Mouse (Mus musculus) urinary bladder, postnatal 10 days (tissue): ENCODE results near the gene Pgf.

ENCODE experiments used
- DNase-seq: peaks from one replicate; pipeline ENCODE4 v3.0.0; 2022; ENCODE audit warnings: low spot score

Pgf gene

DNA sequence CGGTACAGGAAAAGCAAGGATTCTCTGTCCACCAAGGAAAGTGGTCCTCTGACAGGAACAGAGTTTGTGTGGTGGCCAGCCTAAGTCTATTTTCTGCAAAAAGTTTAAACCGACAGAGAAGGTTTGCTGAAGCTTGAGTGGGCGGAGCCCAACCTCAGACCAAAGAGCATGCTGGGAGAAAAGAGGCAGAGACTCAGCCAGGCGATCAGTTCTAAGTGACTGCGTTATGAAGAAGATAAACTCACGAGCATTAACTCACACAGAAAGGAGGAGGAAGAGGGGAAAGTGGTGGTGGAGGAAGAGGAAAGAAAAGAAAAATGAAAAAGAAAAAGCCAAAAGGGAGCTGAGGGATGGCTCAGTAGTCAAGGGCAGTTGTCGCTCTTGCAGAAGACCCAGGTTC, 12.7 kb upstream of the Pgf start:
- DNase-seq, result no peak

DNA sequence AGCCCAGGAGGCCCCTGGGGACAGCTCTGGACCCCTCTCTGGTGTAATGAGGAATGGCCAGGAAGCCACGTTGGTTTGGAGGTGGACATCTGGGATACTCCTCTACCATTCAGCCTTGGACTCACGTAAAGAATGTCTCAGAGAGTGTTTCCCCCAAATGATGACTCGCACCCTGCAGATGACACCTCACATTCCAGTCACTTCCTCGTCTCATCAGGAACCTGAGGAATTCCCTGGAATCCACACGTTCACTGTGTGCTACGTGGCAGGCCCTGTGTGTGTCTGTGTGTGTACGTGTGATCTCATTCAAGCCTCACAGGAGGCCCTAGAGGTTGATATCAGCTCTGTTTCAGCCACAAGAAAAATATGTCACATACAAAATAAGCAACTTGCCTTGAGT, 8.8 kb upstream of the Pgf start:
- no peak for DNase-seq

DNA sequence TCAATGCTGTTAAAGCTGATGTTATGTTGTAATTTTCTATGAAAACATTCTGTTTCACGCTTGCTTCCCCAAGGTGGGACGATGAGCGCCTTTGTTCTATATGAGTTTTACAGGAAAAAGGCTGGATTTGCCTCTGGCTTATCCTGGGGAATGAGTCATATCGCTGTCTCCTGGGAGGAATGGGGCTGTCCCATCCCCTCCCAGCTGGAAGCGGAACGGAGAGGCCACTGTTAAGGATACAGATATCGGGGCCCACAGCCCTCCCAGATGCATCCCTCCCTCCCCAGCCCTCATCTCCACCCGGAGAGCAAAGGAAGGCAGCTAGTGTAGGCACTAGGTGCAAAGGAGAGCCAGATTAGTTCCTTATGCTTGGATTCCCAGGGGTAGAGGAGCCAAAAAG, 8.2 kb upstream of the Pgf start:
- DNase-seq, result no peak

DNA sequence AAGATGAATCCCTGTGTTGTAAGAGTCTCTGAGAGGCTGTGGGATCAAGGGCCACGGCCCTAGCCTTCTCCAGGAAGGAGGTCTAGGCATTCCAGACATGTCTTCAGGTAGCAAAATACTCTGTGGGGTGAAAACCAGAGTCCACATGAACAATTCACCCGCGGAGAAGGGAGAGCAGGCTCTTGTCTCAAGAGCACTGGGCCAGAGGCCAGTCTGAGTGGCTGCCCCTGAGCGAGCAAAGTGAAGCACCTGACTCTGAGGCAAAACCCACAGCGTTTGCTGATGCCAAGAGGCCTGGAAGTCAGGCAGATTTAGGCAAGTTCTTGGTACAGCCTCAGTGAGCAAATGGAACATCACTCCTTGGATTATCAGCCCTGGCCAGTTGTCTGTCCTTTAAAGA, 6.5 kb upstream of the Pgf start:
- no peak for DNase-seq

DNA sequence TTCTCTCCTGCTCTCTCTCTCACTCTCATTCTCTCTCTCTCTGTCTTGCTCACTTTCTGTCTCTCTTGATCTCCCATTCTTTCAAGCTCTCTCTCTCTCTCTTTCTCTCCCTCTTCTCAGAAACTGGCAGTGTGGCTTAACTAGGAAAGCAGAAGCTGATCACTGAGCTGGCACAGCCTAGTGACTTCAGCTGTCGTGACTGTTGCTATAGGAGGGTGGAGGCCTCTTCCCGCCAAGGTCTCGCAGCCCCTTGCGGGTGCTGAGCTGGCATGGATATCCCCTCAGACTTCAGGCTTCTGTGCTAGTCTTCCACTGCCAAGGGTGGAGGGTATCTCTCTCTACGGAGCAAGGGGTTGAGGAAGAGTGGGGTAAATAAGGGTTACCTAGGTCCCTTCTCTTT, 5.3 kb upstream of the Pgf start:
- no peak for DNase-seq

DNA sequence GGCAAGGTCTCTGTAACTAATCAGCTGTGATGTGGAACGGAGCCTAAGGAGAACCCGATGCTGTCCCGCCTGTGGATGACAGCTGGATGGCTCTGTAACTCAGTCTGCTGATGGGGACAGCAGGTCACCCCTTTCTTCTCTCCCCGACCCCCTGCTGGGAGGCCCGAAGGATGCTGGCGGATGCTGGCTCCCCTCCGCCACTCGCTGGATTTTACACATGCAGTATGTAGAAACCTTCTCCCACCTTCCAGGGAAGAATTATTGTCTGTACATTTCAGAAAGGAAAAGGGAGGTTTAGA, 4.7 kb upstream of the Pgf start:
- no peak for DNase-seq

DNA sequence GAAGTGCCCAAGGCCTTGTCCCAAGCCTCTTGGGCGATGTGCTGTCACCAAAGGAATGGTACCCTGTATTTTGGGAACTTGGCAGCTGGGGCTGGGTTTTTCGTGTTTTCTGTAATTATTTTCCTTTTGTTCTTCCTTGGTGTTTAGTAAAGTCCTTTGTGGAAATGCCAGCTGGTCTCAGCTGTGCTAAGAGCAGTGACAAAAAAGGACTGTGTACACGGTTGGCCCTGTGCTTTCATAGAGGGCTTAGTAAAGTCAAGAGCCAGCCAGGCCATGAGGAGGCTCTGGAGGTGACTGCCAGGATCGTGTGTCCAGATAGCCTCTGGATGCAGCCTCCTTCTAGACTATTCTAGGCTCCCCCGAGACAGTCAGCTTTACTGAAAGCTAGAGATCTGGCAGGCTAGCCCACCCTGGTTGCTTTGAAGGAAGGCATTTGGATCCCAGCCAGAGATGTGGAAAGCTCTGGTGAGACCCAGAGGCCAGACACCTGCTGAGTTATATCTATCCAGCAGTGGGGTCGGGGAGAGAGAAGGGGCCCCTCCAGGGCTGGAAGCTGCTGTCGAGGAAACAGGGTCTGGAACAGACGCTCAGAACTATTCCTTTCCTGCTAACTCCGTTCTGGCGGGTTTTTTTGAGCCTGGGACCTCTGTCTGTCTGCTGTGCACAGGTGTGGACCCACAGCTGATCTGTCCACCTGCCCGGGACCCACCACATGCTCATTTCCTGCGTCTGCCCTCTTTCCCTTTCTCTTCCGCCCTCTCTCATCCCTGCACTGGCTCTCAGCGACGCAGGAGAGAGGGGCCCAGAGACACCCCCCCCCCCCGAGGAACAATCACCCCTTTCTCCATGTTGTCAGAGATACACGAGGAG, 4.1 kb upstream of the Pgf start:
- no peak for DNase-seq

DNA sequence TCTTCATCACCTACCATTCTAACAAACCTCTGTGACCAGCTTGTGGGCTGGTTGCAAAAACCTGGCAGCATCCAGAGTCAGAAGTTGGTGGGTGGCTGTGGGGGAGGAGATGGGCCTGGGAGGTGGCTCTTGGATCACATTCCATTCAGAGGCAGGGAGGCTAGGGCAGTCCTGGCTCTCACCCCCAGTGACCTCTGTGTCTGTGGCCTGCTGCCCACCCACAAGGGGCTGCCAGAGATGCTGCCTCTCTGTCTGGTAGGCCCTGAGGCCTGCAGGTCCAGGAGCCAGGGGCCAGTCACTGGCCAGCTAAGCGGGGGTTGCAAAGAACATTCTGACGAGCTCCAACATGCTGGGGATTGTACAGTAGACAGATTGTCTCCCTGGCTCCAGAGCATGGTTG, 704 bp upstream of the Pgf start:
- no peak for DNase-seq

DNA sequence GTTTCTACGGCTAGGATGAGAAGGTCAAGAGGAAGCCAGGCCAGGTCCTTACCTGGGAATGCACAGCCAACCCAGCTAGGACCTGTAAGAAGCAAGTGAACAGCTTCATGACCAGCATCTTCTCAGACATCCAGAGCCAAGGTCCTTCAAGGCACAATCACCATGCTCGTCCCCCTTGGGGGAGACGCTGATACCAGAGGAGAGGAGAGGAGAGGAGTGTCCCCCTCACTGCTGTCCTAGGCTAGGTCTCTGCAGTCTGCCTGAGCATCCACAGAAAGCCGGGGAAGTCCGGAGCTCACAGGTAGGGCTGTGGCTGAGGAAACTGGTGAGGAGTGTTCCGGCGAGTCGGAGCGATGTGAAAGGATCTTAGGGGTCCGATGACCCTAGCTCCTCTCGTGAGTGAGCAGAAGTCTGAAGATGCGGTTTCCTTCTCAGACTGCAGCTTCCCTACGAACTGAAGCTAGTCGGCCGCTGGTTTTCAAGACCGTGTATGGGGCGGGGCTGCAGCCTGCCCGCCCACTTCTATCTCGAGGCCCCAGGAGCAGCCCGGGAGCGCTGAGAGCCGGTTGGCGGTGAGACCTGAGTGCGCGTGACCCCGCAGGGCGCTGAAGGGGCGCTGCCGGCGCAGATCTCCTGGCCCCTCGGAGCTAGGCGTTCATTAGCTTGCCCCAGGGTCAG, 605 bp downstream of the Pgf start:
- DNase-seq, result no peak

DNA sequence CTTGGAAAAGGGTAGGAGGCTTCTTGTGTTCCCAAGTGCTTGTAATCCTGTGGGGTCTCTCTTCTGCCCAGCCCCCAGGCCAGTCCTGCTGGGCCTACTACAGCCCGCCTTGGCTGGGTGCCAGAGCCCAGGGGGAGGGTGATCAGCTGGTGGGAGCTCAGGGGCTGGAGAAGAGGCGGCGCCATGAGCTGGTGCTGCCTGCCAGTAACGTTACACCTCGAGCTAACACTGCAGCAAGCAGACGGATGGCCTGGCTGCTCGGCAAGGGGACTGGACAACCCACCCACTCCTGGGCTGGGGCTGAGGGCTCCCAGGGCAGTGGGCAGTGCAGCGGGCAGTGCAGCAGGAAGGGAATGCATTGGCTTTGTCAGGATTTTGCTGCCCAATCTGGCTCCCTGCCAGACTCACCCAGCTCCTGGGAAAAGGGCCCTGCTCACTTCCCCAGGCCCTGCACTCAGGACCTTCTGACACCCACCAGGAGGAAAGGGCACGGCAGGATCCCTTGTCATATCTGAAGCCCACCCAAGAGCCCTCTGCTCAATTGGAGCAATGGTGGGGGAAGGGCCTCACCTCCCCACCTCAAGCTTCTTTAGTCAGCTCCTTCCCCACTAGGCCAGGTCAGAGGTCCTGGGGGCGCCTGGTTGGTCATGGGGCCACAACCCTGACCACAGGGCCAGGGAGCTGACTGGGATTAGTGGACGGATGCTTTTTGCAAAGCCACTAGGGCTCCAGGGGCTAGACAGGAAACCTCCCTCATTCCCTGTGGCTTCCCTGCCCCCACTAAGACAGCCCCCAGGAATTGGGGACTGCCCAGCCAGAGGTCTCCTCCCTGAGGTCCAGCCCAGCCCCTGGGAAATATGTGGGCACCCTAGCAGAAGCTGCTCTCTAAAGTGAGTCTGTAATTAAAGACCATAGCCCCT, 1.4 kb downstream of the Pgf start:
- no peak for DNase-seq

DNA sequence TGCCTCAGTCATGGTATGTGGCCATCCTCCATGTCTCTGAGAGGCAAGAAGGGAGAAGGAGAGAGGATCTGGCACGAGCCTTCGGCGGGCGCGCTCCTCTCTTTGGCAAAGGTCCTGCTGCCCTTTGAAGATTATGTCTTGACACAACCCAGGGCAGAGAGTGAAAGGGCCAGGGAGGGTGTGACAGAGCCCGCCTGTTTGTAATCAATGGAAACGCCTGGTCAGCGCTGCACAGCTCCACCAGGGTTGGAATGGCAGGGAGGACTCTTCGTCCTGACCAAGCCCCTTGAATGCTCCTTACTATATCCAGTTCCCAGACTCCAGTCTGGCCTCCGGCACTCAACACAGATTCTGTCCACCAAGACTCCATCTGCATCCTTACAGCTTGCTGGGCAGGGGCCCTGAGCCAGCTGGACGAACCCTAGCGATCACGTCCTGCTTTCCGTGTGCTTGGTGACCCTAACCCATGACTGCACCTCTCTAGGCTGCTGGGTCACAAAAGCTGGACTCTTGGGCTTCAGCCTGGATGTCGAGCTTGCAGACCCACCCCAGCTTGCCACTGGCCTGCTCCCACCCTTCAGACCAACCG, 2.4 kb downstream of the Pgf start:
- DNase-seq, result no peak

DNA sequence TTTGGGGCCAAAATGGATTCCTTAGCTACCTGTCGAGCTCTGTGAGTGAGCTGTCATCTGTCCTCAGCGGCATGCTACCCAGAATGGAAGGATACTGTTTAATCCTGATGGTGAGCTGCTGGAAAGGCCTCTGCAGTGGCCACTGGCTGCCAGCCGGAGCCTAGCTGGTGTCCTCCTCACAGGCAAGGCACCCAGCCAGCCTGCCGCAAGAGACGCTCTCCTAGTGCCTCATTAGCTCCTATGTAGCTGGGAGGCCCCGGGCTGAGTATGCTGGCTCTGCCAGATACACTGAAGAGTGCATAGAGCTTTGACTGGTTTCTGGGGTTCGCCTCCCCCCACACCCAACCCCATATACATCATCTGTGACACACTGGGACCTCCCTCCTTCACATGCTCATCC, 3.6 kb downstream of the Pgf start:
- no peak for DNase-seq

DNA sequence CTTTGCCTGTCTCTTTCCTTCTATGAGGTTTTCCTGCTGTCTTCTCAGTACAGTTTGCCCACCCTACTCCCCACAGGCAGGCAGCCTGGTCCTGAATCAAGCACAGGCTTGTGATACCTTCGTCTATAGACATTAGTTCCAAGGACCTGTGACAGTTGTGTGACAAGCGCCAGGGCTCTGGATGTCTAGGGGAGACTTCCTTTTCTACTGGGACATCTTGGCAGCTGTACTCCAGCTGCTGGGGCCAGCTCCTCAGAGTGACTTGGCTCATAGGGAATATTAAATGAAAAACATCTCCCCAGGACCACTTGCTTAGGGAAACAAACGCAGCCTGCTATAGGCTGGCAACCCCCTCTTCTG, 6.7 kb downstream of the Pgf start:
- no peak for DNase-seq

DNA sequence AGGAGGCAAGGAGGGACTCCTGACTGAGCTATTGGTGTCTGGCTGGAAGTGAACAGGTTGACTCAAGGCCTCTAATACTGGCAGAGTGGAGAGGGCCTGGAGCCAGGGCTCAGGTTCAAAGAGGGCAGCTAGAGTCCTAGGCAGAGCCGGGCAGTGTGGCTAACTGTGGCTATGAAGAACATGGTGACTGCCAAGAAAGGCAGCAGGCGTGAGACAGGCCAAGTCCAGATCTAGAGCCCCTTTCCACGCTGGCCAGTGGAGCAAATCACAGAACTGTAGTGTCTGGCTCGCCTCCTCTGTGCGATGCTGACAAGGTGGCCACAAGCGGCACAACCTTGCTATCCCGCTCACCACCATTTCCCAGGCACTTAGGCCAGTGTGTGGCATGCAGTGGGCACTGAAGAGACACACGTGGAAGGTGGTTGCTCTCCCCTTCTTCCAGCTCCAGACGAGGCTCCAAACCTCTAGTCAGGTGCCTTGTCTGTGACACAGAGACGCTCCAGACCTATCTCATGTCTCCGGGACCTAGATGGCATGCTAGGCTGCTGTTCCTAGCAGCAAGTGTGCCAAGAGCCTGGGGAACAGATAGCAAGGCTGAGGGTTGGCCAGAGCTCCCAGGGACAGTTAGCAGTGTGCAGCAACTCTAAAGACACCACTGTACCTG, 7.2 kb downstream of the Pgf start:
- DNase-seq, result no peak

DNA sequence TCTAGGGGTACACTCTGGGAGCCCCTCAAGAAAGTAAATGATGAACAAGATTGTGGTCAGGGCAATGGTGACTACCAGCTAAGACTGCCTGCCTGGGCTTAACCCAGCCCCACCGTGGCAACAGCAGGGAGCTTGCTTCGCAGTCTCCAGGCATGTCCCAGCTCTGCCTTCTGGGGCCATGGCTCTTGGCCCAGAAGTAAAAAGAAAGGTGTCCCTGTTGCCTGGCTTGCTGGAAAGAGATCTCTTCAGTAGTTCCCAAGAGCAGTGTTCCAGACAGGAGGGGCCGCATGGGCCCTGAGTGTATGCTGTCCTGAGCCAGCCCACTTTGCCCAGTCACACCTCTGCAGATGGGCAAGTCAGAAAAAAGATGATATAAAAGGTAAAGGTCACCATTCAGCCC, 7.7 kb downstream of the Pgf start:
- no peak for DNase-seq

DNA sequence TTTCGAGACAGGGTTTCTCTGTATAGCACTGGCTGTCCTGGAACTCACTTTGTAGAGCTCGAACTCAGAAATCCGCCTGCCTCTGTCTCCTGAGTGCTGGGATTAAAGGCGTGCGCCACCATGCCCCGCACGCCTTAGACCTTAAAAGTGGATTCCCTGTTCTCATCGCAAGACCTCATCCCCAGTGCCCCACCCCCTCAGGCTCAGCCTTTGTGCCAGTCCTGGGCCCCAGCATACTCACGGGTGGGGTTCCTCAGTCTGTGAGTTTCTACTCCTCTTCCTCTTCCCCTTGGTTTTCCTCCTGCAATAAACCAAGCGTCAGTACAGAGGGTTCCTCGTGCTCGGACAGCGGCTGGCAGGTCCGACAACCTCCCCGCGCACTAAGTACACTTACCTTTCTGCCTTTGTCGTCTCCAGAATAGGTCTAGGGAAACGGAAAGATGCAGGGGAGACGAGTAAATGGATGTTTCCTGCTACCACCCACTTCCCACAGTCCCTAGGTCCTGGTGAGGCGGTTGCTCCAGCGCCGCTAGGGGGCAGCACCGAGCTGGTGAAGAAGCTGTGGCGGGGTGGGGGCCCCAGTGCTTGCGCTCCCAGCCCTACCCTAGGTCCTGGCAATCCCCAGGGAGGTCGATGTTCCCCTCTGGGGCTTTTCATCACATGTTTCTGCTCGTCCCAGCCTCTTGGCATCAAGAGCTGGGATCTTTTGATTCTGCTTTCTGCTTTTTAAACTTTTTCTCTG, 8.3 kb downstream of the Pgf start:
- DNase-seq, result peak; percentile 62

DNA sequence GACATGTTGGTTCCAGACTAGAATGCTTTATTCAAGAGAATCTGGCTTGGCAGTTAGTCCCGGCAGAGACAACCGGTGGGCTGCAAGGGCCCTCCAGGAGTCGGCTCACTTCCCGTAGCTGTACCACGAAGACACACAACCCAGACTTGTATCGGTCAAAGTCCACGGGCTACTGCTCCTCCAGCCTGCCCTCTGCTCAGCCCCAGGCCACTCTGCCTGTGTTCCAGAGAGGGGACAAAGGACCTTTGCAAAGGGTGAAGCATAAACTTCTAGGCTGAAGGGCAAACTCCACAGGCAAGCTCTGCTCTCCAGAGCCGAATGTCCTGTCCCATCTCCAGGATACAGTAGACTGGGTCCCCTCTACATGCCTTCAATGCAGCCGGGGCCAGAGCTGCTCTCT, 11.0 kb downstream of the Pgf start:
- DNase-seq, result no peak

DNA sequence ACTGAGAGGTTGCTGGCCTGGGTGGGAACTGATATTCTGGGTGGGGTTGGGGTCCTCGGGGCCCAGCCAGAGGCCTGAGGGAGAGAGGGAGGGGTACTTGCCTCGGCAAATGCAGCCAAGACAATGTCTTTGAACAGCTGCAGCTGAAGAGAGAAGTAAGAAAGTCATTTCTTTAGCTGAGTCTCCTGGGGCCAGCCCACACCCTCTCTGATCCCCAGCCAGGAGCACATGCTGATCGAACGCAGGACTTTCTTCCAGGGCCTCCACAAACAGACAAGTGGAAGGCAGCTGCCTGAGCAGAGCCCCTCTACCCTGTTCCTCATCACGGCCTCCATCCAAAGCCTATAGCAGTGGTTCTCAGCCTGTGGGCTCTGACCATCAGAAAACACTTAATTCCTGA, 12.6 kb downstream of the Pgf start:
- DNase-seq, result no peak

DNA sequence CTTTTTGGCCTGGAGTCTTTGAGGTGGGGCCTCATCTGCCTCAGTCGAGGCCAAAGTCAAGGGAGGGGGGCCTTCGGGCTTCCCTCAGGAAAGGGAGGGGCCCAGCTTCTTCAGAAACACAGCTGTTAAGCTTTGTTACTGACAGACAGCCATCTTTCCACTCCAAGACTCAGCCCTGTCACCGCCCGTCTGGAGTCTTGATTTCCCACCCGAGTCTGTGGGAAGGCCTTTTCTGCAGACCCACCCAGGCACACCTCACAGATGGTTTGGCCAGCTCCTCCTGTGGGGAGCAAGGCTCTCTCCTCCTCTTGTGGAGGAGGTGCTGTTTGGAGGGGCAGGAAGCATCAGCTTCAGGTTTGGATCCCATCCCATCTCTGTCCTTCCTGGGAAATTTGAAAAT, 18.0 kb downstream of the Pgf start:
- DNase-seq, result no peak

DNA sequence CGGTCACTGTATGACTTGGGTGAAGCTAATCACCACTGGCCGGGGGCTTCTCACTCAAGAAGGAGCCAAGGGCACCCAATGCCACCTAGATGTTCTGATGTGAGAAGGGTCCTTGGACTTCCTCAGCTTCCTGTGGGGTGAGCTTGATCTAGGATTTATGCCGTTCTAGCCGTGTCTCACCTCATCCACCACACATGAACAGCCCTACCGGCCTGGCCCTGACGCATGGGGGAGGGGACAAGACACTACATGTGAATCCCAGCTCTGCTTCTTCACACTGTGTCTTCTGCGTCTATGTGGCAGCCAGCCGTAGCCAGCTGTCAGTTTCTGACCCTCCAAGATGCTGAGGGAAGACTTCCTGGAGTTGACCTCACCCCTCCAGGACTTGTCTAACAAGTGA, 18.8 kb downstream of the Pgf start:
- no peak for DNase-seq

DNA sequence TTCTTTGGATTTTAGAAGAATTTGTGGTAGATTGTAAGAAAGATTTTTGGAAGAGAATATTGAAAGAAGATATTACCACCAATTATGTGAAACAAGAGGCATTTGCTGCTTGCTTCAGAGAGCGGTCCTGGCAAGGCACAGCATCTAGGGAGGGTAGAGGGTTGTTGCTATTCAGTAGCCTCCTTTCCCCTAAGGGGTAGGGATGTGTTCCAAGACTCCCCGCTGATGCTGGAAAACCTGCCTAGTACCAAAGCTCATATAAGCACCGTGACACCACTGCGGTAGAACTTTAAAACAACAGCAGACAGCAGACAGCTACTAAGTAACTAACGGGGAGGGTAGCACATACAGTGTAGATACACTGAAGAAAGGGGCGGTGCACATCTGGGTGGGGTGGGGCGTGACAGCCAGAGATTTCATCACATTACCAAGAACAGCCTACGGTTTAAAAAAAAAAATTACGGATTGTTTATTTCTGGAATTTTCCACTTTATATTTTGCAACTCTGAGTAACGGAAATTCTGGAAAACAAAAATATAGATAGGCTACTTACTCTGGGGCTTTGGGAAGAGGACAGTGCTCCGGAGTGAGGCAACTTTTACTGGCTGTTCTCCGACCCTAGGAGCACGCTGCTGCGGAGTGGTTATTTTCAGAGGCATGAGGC, 19.7 kb downstream of the Pgf start:
- no peak for DNase-seq
